Mouse (Mus musculus) activated CD4-positive, CD25-positive, alpha-beta regulatory T cell, adult 4 months (primary cell): ENCODE measurements around the gene 4930519G04Rik. TPM values are rescaled to one million over a fixed set of nuclear protein-coding genes. Genes with fewer than 3 reads are reported as not detected.
"Not testable (repeated sequence)": the region's sequence is repeated elsewhere in the genome, so short reads cannot be mapped to it uniquely, and the experiment has no call there.

Experiments used
- ATAC-seq: one replicate; pipeline ENCODE4 v1.8.0; 2017
- polyA plus RNA-seq, 2 experiments: library from polyadenylated mRNA; unstranded; fragments of 100-300 nt; shearing (Covaris generic); gene quantifications; one replicate each; pipeline ENCODE4 v1.2.1; 2017

Gene 4930519G04Rik
- polyA plus RNA-seq, 2 experiments from 2014 or later, result not detected

DNA sequence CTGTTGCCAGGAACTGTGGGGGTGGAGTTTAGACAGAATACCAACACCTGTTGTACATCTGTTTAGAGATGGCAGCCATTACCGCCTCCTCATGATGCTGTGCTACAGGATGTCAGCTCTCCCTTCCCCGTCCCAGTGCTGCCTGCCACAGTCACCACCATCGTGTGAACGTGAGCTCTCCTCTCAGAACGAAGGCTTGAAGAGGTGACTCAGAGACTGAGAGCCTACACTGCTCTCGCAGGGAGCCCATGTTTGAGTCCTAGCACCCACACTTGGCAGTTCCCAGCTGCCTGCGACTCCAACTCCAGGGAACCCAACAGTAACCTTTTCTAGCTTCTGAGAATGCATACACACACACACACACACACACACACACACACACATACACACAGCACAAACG lies 61.4 kb downstream of the 4930519G04Rik start:
- no peak for ATAC-seq

DNA sequence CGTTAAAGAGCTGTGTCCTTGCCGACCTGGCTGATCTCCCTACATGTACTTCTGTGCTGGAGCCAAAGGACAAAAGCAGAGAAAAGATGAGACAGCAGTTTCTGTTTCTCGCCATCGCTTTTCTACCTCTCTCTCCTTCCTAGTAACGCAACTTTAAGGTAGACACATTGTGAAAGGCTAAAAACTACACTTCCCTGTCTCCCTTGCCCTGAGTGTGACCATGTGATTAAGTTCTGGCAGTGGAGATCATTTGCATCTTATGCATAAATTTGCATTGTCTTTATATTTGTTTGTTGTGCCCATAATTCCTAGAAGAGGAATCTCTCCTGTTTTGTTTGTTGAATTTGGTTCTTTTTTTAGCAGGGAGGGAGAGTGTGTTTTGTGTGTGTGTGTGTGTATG lies 62.4 kb downstream of the 4930519G04Rik start:
- ATAC-seq, result no peak

DNA sequence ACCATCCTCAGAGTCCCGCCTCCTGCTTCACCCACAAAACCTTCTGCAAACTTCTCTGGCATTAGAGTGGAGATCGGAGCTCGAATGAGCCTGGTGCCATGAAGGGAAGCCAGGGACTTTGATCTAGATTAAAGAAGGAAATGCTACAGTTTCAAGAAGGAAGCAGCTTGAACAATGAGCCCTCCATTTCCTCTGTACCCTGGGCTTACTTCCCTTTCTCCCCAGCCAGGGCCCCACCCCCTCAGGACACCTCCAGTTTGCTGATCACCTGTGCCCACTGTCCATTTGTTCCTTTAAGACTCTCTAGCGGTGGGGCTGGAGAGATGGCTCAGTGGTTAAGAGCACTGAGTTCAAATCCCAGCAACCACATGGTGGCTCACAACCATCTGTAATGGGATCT lies 63.3 kb downstream of the 4930519G04Rik start:
- ATAC-seq, result no peak

DNA sequence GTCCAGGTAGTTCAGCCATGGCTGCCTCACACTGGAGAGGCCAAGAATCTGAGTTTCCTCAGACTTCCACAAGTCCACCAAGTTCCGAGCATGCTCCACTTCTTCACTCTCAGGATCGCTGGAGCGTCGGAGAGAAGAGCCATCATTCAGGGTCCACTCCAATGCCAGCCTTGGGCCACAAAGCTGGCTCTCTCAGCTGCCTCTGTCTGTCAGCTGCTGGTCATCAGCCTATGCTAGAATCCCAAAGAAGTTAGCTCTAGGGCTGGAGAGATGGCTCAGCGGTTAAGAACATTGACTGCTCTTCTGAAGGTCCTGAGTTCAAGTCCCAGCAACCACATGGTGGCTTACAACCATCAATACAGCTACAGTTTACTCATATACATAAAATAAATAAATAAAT lies 63.9 kb downstream of the 4930519G04Rik start:
- not testable (repeated sequence) for ATAC-seq

DNA sequence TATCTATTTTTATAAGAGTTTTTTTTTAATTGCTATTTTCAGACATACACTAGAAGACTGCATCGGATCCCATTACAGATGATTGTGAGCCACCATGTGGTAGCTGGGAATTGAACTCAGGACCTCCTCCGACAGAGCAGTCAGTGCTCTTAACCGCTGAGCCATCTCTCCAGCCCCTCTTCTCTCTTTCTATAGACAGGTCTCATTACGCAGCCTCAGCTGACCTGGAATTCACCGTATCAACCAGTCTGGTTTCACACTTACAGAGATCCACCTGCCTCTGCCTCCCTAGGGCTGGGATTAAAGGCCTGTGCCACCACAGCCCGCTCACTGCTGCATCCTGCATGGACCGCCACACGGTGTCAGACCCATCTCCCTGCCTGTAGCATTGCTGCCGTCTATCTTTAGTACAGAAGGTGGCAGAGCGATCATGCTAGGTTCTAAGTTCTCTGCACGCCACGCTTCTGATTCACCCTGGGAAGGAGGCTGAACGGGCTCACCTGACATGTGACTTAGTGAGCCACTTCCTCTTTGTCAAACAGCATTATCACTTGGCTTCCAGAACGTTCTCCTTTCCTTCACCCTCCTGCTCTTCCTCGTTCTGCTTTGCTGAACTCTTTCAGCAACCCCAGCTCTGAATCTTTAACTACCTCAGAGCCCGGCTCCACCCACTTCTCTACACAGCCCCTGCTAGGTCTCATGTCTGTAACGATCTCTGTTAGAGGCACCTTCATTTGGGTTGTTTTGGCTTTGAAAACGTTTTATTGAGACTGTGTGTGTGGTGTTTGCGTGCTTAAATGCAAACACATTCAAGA lies 68.3 kb downstream of the 4930519G04Rik start:
- ATAC-seq, result peak; percentile 88

DNA sequence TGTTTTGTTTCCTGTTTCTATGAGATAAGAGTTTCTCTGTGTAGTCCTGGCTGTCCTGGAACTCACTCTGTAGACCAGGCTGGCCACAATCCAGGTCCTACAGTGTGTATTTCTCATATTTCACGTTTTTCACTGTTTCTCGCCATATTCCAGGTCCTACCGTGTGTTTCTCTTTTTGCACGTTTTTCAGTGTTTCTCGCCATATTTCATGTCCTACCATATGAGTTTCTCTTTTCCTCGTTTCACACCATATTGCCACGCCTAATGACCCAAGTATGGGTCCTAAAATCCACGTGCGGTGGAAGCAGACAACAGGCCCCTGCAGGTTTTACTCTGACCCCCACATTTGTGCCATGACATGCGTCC lies 68.9 kb downstream of the 4930519G04Rik start:
- peak; percentile 24 for ATAC-seq

DNA sequence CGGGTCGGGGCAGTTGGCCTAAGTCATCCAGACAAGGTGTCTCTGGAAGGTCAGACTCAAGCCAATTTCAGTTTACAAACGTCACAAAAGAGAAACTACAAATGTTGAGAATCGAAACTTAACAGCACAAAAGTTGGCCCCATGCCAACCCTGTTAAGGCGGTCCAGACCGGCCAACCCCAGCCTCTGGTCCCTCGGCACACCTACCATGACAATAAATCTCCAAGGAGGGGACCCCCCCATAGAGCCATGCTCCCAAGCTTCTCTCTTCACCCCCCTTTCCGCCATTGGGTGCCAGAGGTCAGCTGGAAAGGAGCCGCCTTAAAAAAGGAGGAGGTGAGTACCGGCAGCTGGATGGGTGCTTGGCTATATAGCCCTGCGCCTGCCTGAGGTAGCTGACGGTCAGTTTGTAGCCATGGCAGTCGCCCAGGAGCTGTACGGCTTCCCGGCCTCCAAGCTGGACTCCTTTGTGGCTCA lies 69.6 kb downstream of the 4930519G04Rik start, which contains the start of gene Oasl1:
TSS of gene Oasl1 (plus strand) at position 243 of the 476 bp plus-strand sequence.
- ATAC-seq, result no peak

DNA sequence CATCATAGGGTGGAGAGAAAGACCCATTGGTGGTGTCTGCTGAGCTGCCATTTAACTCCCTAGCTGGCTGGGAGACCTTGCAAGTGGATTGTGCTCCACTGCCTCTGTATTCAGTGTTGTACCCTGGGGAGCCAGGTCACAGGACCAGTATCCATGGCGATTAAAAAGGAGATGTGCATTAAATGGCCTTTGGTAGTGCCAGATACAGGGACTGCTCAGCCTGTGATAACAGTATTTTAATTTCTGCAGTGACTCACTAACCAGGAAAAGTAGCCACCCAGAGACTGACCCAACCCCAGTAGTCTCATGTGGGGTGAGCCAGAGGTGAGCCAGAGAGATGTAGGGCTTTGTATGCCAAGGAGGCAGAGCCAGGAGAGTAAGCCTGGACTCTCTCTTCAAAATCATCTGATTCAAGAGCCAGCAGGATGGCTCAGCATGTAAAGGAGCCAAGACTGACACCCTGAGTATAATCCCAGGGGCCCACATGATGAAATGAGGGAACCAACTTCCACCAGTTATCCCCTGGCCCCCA lies 72.8 kb downstream of the 4930519G04Rik start:
- ATAC-seq, result no peak

DNA sequence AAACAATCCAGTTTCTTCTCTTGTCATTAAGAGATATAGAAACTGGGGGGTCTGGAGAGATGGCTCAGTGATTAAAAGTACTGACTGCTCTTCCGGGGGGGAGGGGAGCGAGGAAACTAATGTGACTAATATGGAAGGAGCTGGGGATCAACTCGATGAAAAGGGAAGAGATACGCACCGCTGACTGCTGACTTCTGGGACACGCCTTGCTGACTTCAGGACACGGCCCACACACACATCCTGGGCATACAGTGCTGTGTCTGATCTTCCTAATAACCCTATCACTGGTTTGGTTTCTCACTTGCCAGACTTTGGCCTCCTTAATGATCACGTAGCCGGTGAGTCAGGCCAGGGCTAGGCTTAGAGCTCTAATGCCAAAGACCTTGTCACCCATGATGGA lies 73.3 kb downstream of the 4930519G04Rik start:
- ATAC-seq, result no peak

DNA sequence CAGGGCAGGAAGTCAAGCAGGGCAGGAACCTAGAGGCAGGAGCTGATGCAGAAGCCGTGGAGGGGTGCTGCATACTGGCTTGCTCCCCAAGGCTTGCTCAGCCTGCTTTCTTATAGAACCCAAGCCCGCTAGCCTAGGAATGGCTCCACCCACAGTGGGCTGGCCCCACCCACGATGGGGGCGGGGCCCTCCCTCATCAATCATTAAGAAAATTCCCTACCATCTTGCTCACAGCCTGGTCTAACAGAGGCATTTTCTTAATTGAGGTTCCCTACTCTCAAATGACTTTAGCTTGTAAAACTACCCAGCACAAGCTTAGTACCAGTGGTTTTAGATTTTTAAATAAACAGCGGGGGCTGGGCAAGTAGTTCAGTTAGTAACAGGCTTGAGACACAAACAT lies 78.2 kb downstream of the 4930519G04Rik start:
- ATAC-seq, result no peak

DNA sequence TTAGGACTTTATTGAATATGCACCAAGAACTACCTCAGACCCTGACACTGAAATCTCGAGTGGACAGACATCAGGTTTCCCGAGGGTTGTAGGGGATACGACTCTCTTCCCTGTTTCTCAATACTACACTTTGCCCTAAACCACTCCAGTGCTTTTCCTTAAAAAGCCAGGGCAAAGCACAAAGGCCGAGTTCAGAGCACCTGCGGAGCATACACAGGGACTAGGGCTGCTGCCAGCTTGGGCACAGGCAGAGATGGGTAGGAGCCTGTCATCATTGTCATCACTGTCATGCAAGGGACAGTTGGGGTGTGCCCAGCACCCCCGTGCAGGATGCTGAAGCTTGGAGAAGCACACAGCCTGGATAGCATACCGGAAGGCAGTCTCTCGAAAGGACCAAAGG lies 79.7 kb downstream of the 4930519G04Rik start:
- ATAC-seq, result no peak

Other genes with a start within 250 kb of the 4930519G04Rik start
- under 1 TPM; 0.24 to 0.25 TPM for gene Trpv4, start 195.2 kb upstream of the 4930519G04Rik start, polyA plus RNA-seq
- gene Gltp, start 162.7 kb upstream of the 4930519G04Rik start, polyA plus RNA-seq, result 100 to 1,000 TPM; 251 to 266 TPM
- 10 to 100 TPM in 1 of 2 experiments, 1 to 10 TPM in 1; 4.4 to 15.0 TPM for gene Tchp, start 145.9 kb upstream of the 4930519G04Rik start, polyA plus RNA-seq
- gene Ankrd13a, start 79.0 kb upstream of the 4930519G04Rik start, polyA plus RNA-seq, result 10 to 100 TPM; 22.2 to 22.8 TPM
- 100 to 1,000 TPM; 126 to 150 TPM for gene Git2, start 78.1 kb upstream of the 4930519G04Rik start, polyA plus RNA-seq
- 10 to 100 TPM; 52.5 to 64.1 TPM for gene 1500011B03Rik, start 30.2 kb upstream of the 4930519G04Rik start, polyA plus RNA-seq
- gene Gm9936, start 5.0 kb downstream of the 4930519G04Rik start, polyA plus RNA-seq, result not detected
- 10 to 100 TPM in 1 of 2 experiments, 1 to 10 TPM in 1; 6.8 to 14.9 TPM for gene Oasl2, start 43.3 kb downstream of the 4930519G04Rik start, polyA plus RNA-seq
- gene Oasl1, start 69.6 kb downstream of the 4930519G04Rik start, polyA plus RNA-seq, result 1 to 10 TPM; 1.7 to 4.1 TPM
- gene 2210016L21Rik, start 88.5 kb downstream of the 4930519G04Rik start, polyA plus RNA-seq, result 10 to 100 TPM; 38.4 to 39.0 TPM
- under 1 TPM in 1 of 2 experiments, not detected in 1; 0.13 TPM for gene Hnf1a, start 117.4 kb downstream of the 4930519G04Rik start, polyA plus RNA-seq
- gene Sppl3, start 157.5 kb downstream of the 4930519G04Rik start, polyA plus RNA-seq, result 10 to 100 TPM; 12.2 to 13.3 TPM
- 10 to 100 TPM; 11.7 to 19.1 TPM for gene Gm10401, start 244.6 kb downstream of the 4930519G04Rik start, polyA plus RNA-seq